Mouse (Mus musculus) monocyte, adult 2 months (primary cell): ENCODE results near the gene Ogfr.

Experiments
- DNase-seq, 2 experiments: peaks; one replicate each; pipeline ENCODE4 v3.0.0; 2022; ENCODE audit warnings: low spot score in 2 of 2, low read depth in 1 of 2

The Ogfr gene

GRCm38 (mm10) chr2:180600569-180601021 lies 11.6 kb downstream of the Ogfr start:
- no peak for DNase-seq

- no peak for DNase-seq
These were observed 15.7 kb downstream of the Ogfr start for GRCm38 (mm10) chr2:180604781-180605180.

- DNase-seq = no peak
These were observed 21.2 kb downstream of the Ogfr start for GRCm38 (mm10) chr2:180610283-180610682.

- DNase-seq = no peak
These were observed 22.8 kb downstream of the Ogfr start for GRCm38 (mm10) chr2:180611882-180612281.

GRCm38 (mm10) chr2:180641576-180642554 lies 52.8 kb downstream of the Ogfr start:
- no peak for DNase-seq

- no peak for DNase-seq
These were observed 53.7 kb downstream of the Ogfr start, which contains the start of gene Tcfl5 for GRCm38 (mm10) chr2:180642555-180643260. Tcfl5 (minus strand) TSS chr2:180642708.

GRCm38 (mm10) chr2:180643626-180644025 lies 54.6 kb downstream of the Ogfr start:
- no peak for DNase-seq
